Mouse (Mus musculus): ENCODE results near the gene Ubash3b.

Gene Ubash3b

DNA sequence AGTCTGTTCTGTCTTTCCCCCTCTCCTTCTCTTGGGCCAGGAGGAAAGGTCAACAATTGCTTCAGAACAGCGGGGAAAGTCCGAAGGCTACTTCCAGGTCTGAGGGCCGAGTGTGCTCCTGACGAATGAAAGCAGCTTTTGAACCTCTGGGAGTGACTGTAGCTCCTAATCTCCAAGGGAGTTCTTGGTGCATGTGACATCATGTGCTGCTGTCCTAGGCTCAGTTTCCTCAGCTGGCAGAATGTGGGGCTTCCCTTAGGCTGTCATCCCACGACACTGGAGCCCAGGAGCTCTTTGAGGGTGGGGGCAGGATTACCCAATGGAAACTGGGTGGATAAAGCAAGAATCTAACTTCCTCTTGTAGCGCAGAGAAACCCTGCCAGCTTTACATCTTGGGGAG, at the start of gene Ubash3b:
Gene Ubash3b (minus strand): TSS at position 285 of the 400 bp plus-strand sequence.
- DNase-seq (ENCODE audit: low spot score) = no peak

GRCm38 (mm10) chr9:41207130-41208104, 45.9 kb upstream of the Ubash3b start:
- peak; percentile 96 for DNase-seq (ENCODE audit: low spot score)

GRCm38 (mm10) chr9:41206717-41207116, 45.2 kb upstream of the Ubash3b start:
- DNase-seq (ENCODE audit: low spot score) = no peak

DNA sequence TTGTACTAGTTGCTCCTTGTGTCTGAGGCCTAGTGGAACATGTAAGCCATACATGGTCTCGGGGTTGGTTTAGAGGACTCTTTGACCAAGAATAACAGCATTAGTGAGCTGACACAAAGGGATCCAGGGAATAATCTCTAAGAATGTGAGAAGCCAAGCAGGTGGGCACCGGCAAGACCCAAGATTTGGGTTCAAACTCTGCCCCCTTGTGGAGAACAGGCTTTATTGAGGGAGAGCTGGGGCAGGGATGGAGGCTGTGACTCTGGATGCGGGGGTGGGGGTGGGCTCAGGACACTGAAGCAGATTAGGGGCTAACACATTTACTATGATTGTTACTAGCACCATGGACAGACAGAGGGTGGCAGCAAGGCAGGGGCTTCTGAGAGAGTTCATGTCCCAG, 43.8 kb upstream of the Ubash3b start:
- DNase-seq (ENCODE audit: low spot score) = no peak

- no peak for DNase-seq (ENCODE audit: low spot score)
Measured at GRCm38 (mm10) chr9:41199456-41200252, 38.2 kb upstream of the Ubash3b start.

- no peak for DNase-seq (ENCODE audit: low spot score)
Measured at GRCm38 (mm10) chr9:41198501-41199265, 37.2 kb upstream of the Ubash3b start.

DNA sequence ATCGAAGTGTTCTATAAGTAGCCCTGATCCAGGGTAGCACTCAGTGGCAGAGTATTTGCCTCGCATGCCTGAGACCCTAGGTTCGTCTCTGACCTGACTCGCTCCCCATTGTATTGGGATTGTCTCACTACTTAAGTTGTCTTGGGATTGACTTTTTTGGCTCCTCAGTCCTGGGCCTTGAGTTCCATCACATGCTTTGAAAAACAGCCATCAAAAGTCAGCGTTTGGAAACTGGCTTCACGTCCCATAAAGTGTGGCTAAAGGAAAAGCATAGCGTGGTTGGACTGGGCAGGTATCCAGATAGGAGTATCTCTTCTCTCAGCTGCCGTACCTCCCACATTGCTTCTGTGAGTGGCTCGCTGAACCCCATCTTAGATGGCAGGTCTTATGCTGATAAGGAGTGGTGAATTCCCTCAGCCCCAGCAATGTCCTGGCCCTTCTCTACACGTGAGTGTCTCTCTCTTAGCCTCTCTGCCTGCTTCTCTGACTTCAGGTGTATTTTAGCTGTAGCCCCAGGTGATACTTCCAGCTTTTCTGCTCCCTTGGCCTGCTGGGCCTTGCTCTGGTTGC, 34.3 kb upstream of the Ubash3b start:
- DNase-seq (ENCODE audit: low spot score) = no peak

GRCm38 (mm10) chr9:41191651-41192210, 30.2 kb upstream of the Ubash3b start:
- DNase-seq (ENCODE audit: low spot score) = no peak

GRCm38 (mm10) chr9:41190745-41191482, 29.4 kb upstream of the Ubash3b start:
- peak; percentile 85 for DNase-seq (ENCODE audit: low spot score)

DNA sequence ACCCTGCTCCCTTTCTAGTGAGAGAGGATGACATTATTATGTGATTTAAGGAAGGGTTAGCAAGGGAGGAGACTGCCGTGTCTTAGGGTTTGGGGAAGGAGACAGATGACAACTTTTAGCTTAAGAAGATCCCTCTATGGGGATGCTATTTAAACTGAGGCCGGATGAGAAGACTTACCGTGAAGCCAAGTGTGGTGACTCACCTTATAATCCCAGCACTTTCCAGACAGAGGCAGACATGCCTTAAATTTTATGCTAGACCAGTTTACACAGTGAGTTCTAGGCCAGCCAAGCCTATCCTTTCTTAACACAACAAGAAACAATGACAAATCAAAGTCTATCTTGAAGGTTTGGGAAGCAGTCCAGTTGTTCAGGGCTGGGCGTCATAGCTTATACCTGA, 26.4 kb upstream of the Ubash3b start:
- DNase-seq (ENCODE audit: low spot score) = no peak

DNA sequence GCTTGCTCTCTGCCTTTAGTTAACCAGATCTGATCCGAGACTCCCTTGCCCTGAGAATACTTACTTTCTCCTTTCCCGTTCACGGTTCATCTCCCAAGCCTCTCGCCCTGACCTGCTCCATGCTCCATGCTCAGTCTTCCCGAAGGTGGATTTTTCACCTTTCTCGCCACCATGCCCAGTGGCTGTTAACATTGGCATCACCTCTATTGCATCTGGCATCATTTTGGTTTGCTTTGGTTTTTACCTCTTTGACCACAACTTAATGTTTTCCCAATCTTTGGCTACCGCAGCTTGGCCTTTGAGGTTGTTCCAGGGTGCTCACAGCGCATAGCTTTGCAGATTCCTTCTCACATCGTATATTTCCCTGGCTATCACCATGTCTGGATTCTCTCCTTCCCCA, 26.0 kb upstream of the Ubash3b start:
- no peak for DNase-seq (ENCODE audit: low spot score)

DNA sequence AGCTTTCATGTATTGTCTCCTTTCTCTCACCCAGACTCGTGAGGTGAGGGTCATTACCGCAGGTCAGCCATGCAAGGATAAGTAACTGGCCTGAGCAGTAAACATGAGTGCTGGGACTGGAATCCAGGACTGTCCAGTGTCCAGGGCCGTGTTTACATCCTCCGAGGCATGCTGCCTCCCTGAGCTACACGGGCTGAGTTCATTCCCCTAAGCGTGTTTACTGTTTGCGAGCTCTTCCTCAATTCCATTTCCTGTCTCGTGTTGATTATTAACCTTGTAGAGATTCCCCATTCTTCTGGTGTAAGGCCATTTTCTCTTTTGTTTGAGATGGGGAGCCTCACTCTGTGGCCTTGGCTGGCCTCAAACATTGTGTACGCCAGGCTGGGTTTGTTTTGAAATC, 23.8 kb upstream of the Ubash3b start:
- no peak for DNase-seq (ENCODE audit: low spot score)

DNA sequence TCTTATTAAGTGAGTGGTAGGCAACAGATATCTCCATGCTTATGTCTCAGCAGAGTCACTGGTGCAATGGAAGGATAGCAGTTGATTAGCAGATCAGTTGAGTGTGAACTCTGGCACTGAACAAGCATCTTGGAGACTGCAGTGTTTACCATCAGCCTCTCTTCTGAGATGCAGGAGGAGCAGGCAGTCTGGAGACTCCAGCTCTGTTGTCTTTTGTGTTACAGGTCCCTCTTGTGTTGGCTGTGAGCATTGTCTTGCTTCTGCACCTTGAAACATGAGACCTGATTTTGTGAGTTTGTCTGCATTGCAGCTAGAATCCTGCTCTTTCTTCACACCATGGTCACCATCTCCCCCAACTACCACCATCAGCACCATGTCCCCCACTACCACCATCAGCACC, 21.1 kb upstream of the Ubash3b start:
- DNase-seq (ENCODE audit: low spot score) = peak; percentile 53

GRCm38 (mm10) chr9:41181803-41182202, 20.3 kb upstream of the Ubash3b start:
- DNase-seq (ENCODE audit: low spot score) = no peak

DNA sequence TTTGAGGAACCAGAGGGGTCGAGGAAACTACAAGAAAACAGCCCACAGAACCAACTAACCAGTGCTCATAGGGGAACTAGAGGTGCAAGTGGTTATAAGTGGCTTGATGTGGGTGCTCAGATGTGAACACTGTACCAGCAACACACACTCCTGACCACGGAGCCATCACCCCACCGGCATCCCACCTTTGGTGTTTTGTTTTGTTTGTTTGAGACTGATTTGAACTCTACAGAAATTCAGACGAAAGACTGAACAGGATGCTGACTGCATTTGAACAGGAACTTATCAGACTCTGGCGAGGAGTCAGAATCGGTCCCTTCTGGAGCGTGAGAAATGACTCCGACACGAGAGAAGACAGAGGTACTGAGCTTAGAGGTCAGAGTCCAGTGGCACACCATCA, 19.9 kb upstream of the Ubash3b start:
- DNase-seq (ENCODE audit: low spot score) = no peak

- no peak for DNase-seq (ENCODE audit: low spot score)
Measured at GRCm38 (mm10) chr9:41179056-41179455, 17.6 kb upstream of the Ubash3b start.

GRCm38 (mm10) chr9:41173158-41173557, 11.7 kb upstream of the Ubash3b start:
- no peak for DNase-seq (ENCODE audit: low spot score)

DNA sequence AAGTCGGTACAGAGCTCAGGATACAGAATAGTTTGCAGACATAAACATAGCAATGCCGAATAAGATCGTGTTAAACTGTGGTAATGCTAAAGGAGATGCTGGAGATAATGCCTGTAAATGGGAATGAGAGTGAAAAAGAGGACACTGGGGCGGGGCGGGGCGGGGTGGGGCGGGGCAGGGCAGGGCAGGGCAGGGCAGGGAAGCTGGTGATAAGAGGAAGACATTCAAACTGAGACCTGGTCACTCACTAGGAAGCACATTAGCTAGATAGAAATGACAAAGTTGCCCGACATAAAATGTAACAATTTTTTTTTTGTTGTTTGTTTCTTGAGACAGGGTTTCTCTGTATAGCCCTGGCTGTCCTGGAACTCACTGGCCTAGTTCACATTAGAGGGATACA, 10.9 kb upstream of the Ubash3b start:
- no peak for DNase-seq (ENCODE audit: low spot score)

DNA sequence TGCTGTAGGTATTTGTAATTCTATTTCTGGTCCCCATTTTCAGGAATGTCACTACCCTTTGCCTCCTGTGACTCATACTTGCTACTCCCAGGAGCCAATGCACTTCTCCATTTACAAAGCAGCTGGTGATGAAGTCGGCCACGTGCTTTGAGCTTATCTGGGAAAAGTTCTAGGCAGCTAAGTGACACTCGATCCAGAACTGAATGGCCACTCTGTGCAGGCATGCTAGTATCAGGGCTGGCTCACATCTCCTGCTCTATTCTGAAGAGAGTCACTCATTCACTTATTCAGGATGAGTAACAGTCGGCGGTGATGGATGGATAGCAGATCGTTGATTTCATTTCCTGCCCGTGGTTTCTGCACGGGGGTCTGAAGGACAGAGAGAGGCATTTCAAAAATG, 8.5 kb upstream of the Ubash3b start:
- no peak for DNase-seq (ENCODE audit: low spot score)

GRCm38 (mm10) chr9:41168656-41169055, 7.2 kb upstream of the Ubash3b start:
- DNase-seq (ENCODE audit: low spot score) = no peak

DNA sequence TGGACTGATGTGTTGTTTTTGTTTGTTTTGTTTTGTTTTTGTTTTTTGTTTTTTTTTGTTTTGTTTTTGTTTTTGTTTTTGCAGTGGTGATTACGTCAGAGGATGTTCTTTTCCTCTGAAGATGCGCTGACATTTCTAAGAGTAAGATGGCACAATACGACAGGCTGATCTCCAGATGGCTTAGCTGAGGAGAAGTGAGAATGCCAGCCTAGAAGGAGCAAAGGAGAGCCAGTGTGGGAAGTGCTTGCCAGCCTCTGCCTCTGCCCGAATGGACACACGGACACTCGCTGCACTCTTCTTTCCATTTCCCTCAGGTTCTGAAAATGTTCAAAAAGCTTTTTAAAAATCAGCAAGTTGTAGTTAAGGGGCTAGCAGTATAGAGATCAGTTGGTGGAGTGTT, 6.7 kb upstream of the Ubash3b start:
- DNase-seq (ENCODE audit: low spot score) = no peak

Measured in testis, postnatal 10 days (tissue).